Mouse (Mus musculus): ENCODE results near the gene 1700040F15Rik. TPM values are rescaled to one million over a fixed set of nuclear protein-coding genes. Genes with fewer than 3 reads are reported as not detected.

Gene 1700040F15Rik
- polyA plus RNA-seq (2014; fragmentation: Illumina TruSeq; extraction: RNeasy Lipid Tissue Mini Kit (QIAGEN cat#74804); ENCODE audit: low replicate concordance) = not detected

DNA sequence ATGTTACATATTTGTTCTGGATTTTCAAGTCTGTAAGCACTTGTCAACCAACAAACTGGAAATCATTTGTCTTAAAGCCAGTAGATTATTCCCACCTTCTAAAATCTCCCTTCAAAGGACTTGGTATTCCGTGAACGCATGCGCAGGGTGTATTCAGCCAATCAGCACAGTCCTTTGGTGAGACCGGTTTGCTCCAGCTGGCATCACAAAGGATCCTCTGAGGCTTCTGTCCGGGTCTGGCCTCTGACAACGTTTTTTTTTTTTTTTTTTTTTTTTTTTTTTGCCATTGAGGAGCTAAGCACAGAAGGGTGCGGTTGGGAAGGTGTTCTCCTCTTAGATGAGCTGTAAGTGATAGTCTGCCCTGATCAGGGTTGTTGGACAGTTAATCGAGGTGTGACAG lies at the start of gene 1700040F15Rik:
Gene 1700040F15Rik, plus strand, starts transcription at position 301 of the 400 bp plus-strand sequence.

